Mouse (Mus musculus) heart, postnatal 0 days (tissue): Measurements from ENCODE around the gene Ric8b.

ENCODE experiments used
- CTCF ChIP-seq: IDR thresholded peaks from 2 replicates; pipeline ENCODE4 v1.5.1; 2016; ENCODE audit warnings: antibody characterized with exemption, control low read depth, low read depth
- EP300 ChIP-seq: IDR thresholded peaks from 2 replicates; pipeline ENCODE4 v1.6.1; 2016; ENCODE audit warnings: antibody characterized with exemption, low read depth

DNA sequence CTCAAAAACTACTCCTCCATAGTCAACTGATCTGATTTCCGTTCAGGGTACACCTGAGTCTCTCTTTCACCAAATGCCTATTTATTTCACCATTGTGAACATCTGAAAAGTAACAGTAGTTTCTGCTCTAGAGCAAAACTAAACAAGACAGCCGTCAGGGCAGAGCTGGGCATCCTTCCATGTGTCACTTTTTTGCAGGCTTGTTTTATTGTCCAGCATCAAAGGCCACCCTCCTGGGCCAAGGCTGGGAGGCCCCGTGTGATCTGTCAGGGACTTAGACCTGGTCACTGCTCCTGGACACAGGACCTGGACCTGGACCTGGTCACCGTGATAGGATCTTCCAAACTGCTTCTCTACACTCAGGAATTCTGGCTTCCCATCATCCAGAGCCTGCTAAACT is 45.5 kb upstream of the Ric8b start:
- no peak for TF ChIP-seq CTCF
- TF ChIP-seq EP300: no peak
